Mouse (Mus musculus) testis, postnatal 14 days (tissue): ENCODE results near the gene Rad51b.
A peak's percentile ranks its signal among the peaks of the same experiment; 100 is the strongest.

Experiments used
- DNase-seq: peaks from one replicate; pipeline ENCODE4 v3.0.0; 2021; ENCODE audit warnings: low spot score

Rad51b gene

GRCm38 (mm10) chr12:79687683-79688386, 390.8 kb downstream of the Rad51b start:
- peak; percentile 59 for DNase-seq

GRCm38 (mm10) chr12:79689299-79689698, 392.2 kb downstream of the Rad51b start:
- DNase-seq, result no peak

GRCm38 (mm10) chr12:79691929-79692862, 395.1 kb downstream of the Rad51b start:
- no peak for DNase-seq

- no peak for DNase-seq
These were observed 398.9 kb downstream of the Rad51b start for GRCm38 (mm10) chr12:79695832-79696434.

- DNase-seq, result no peak
These were observed 406.5 kb downstream of the Rad51b start for GRCm38 (mm10) chr12:79703555-79703954.

GRCm38 (mm10) chr12:79705501-79706266, 408.6 kb downstream of the Rad51b start:
- DNase-seq, result no peak

- DNase-seq, result no peak
These were observed 410.7 kb downstream of the Rad51b start for GRCm38 (mm10) chr12:79707565-79708422.

- DNase-seq, result no peak
These were observed 411.3 kb downstream of the Rad51b start for GRCm38 (mm10) chr12:79708423-79708733.

GRCm38 (mm10) chr12:79713286-79713685, 416.2 kb downstream of the Rad51b start:
- no peak for DNase-seq

GRCm38 (mm10) chr12:79714484-79714883, 417.4 kb downstream of the Rad51b start:
- DNase-seq, result no peak

- DNase-seq, result no peak
These were observed 418.6 kb downstream of the Rad51b start for GRCm38 (mm10) chr12:79715506-79716345.

GRCm38 (mm10) chr12:79719091-79719846, 422.2 kb downstream of the Rad51b start:
- DNase-seq, result no peak

- DNase-seq, result no peak
These were observed 422.7 kb downstream of the Rad51b start for GRCm38 (mm10) chr12:79719847-79720201.

GRCm38 (mm10) chr12:79724875-79725274, 427.8 kb downstream of the Rad51b start:
- no peak for DNase-seq

- DNase-seq, result no peak
These were observed 428.6 kb downstream of the Rad51b start for GRCm38 (mm10) chr12:79725711-79726110.

GRCm38 (mm10) chr12:79726116-79726515, 429.0 kb downstream of the Rad51b start:
- no peak for DNase-seq

GRCm38 (mm10) chr12:79726959-79727358, 429.9 kb downstream of the Rad51b start:
- no peak for DNase-seq

GRCm38 (mm10) chr12:79729926-79730506, 432.9 kb downstream of the Rad51b start:
- no peak for DNase-seq

GRCm38 (mm10) chr12:79731905-79732304, 434.8 kb downstream of the Rad51b start:
- no peak for DNase-seq
